Mouse (Mus musculus) left cerebral cortex, adult 18-20 months (tissue): ENCODE measurements around the gene Tmem266. TPM values are rescaled to one million over a fixed set of nuclear protein-coding genes. Genes with fewer than 3 reads are reported as not detected.

Source experiments
- DNase-seq, 2 experiments: peaks; one replicate each; pipeline ENCODE4 v3.0.0; 2021 to 2022; ENCODE audit warnings: low spot score in 2 of 2, mixed read lengths in 1 of 2
- total RNA-seq, 2 experiments: library from RNA; stranded (reverse); gene quantifications; 2 replicates each; pipeline ENCODE4 v1.2.3; 2021

Gene Tmem266
- total RNA-seq, 2 experiments from 2014 or later = 9.2 to 10.0 TPM

DNA sequence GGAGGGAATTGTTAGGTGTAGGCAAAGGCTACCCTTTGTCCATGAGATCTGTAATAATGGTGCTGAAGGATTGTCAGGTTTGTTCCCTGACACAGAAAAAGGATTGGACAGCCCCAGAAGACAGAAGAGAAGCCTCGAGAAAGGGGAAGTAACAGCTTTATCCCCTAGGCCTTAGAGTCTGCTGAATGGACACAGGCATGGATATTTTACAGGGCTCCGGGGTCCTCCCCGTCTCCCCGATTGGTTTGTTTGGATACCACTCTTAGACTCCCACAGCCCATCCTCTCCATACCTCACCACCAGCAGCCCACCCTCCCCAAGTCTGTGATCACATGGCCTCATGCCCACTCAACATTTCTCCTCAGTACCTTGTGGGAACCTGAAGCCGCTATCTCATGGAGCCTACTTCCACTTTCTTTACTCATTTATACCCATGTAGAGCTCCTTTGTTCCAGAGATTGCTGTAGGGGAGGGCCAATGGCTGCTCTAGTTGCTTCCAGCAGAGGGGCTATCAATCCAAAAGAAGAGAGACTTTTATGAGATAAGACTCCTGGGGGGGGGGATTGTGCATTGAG is 112.6 kb downstream of the Tmem266 start:
- no peak for DNase-seq

DNA sequence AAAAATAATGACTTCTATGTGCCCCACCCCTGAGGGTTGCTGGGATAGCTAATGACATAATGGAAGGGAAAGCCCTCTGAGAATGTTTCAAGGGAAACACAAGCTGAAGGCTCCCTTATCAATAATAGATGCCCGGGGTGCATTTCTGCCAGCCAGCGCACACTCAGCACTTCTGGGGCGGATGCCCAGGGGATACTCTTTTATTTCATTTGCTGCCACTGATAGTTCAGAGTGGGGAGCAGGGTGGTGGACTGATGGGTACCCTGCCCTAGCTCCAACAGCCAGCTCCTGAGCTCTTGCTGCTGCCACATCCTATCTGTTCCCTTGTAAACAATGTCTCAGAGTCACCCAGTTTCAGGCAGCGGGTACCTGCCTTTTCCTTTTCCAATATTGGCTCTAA is 120.8 kb downstream of the Tmem266 start:
- no peak for DNase-seq

DNA sequence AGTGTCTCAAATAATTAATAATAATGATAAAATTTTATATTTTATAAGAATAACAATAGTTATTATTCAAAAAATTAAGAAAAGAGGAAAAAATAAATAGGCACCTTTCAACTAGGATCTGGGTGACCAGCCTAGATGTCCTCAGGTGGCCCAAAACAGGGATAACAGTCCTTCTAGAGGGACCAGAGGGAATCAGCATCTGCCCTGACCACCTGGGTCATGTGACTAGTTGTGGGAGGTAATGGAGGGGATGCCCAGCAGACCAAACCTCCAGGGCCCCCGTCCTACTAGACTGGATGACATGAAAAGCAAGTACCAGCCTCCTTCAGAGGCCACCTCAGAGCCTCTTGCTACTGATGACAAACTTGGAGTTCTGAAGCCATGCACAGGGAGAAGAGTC is 122.4 kb downstream of the Tmem266 start:
- no peak for DNase-seq

DNA sequence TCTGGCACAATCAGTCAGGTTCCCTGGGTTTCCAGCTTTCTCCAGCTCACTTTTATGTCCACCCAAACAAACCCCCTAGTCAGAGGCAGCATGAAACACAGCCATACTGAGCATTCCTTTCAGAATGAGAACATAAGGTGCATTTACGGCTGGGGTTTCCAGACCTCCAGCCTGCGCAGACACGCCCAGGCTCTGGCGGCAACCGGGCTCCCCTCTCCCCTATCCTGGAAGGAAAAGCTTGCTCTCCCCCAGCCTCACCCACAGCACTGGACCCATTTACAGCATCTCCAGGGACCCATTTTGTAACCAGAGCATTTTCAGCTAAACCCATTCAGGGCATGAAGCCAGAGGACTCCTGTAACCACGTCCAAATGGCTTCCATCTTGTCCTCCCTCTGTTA is 123.3 kb downstream of the Tmem266 start:
- no peak for DNase-seq

DNA sequence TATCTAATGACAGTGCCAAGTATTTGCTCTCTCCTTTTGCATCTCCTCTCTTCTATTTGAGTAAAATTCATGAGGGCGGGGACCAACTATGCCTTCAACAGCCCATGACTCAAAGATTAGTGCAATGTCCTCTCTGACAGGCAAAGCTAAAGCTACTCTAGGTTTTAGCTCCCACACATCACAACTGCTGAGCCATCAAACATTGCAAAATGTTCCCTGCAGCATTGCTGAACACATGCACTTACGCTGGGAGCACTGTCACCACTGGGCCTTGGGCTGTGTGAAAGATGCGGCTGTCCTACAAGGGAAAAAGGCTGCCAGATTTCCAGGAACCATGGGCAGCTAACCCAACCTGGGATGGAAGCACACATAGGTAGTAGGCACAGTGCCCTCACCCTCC is 124.7 kb downstream of the Tmem266 start:
- DNase-seq = peak; percentile 20 to 22

DNA sequence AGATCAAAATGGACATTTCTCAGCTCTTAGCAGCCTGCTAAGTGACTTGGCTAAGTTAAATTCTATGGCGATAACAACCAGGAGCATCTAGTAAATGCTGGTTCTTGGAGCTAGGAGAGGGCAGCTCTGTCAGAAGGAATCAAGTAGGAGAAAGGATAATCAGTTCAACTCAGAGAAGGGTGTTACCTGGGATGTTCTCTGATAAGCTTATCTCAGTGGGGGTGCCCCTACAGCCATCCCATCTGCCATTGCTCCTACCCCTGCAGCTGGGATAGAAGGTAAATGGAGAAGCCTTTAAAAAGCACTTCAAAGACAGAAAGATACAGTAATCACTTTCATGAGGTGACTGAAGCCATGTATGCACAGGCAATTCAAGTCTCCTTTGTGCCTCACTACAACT is 126.2 kb downstream of the Tmem266 start:
- no peak for DNase-seq

DNA sequence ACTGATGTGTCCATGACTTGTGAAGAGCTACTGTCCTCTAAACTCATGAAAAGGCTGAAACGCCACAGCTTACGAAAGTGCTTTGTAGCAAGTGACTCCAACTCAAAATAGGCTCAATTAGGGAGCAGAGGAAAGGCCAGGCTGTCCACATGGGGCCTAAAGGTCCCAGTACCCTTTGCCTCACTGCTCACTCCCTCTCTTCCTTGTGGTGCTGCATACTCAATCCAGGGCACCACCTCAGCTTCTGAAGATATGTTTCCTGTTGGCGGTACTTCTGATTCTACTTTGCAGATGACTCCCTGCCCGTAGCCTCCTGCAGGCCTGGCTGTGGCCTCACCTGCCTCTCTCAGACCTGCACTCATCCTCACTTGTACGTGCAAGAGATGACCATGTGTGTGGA is 126.7 kb downstream of the Tmem266 start:
- no peak for DNase-seq

DNA sequence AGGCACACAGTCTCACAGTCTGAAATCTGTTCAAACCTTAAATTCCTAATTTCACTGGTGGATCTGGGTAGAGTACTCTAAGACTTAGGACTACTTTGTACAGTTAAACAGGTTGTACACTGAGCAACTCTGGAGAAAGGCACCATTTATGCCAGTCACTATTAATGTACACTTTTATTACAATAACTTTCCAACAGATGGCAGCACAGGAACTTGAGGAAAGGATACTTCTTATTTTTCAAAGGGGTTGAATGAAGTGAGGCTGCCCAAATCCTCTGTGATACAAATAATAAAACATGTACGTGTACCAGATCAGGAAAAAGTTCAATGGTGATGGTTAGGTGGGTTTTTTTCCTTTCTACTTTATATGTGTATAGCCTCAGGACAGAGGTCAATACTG is 141.7 kb downstream of the Tmem266 start:
- no peak for DNase-seq

DNA sequence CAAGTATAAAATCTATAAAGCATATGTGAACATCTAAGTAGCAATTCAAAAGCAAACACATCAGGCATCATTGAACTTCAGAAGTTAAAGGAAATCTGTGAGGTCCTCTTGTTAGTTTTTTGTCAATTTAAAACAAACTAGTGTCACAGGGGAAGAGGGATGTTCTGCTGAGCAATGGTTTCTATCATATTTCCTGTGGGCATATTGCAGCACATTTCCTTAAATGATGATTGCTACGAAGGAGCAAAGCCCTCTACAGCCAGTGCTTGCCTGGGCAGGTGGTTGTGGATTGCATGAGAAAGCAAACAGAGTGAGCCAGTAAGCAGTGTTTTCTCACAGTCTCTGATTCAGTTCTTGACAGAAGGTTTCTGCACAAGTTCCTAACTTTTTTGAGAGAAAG is 149.4 kb downstream of the Tmem266 start:
- no peak for DNase-seq

DNA sequence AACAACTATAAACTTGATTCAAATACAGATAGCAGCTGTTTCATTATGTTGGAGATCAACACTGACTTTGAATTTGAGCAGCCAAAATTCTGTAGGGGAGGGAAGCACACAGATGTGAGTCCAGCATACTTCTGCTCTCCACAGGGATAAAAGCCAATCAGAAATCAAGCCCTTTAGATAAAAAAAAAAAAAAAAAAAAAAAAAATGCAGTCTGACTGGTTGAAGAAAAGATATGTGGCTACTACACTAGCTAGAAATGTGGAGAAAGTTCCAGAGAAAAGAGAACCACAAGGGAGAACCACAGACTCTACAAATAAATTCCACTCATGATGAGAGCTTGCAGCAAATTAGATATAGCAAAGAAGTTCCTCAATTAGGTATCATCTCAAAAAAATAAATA is 152.0 kb downstream of the Tmem266 start:
- no peak for DNase-seq

DNA sequence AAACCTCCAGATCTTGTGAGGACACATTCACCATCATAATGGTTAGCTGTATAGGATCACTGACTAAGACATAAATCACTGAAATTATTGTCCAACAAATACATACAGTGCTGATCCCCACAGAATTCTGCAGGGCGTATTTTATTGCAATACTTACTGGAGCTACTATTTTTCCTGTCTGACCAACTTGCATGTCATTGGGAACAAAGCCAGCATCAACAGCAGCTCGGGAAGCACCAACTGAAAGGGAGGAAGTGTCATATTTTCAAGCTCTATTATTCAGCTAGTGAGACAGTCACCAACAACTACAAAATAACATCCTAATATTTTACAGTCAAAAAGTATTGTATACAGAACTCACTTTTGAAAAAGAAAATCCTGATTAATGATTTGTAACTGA is 155.4 kb downstream of the Tmem266 start:
- DNase-seq = no peak

Other genes starting within 250 kb of the Tmem266 start
- gene Ube2q2, start 178.1 kb upstream of the Tmem266 start, total RNA-seq = 10 to 100 TPM; 70.0 to 75.6 TPM
- 10 to 100 TPM; 43.9 to 45.7 TPM for gene Fbxo22, start 118.0 kb upstream of the Tmem266 start, total RNA-seq
- under 1 TPM; 0.54 to 0.70 TPM for gene Nrg4, start 69 bp upstream of the Tmem266 start, total RNA-seq
- 10 to 100 TPM; 37.0 to 42.5 TPM for gene Etfa, start 185.3 kb downstream of the Tmem266 start, total RNA-seq
- gene Isl2, start 211.8 kb downstream of the Tmem266 start, total RNA-seq = not detected